Mouse (Mus musculus) T-cell, adult 66 days (primary cell): ENCODE results near the gene Prr15. TPM values are rescaled to one million over a fixed set of nuclear protein-coding genes. Genes with fewer than 3 reads are reported as not detected.

Experiments used
- total RNA-seq, 2 experiments: library from RNA; stranded (reverse); gene quantifications; 3 replicates in 1 of 2; 4 replicates in 1 of 2; pipeline ENCODE4 v1.2.4; 2023

Prr15 gene
- total RNA-seq, result 1 to 10 TPM in 1 of 2 experiments, under 1 TPM in 1; 0.59 to 1.1 TPM

DNA sequence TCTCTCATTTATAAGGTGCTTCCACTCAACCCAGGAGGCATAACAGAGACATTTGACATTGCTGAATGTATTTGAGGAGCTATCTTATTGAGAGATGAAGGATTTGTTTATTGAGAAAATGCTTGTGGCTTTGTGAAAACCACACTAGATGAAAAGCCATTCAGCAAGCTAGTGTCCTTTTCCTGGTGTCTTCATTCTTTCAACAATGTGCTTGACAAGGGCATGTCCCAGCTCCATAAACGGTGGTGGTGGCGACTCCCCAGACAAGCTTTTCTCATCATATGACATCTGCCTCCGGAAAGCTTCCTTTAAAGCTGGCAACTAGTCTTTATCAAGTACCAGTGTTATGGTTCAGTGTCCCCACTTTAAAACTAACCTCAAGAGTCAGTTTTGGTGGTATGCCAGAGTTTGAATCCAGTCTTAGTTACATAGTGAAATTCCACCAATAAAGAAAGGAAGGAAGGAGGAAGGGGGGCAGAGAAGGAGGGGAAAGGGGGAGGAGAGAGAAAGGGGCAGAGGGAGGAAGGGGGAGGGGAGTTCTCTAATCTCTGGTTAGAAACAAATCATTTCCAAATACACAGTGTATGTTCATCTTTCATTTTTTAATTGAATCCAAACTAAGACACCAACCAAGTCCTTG lies at the start of gene Prr15:
Gene Prr15 (plus strand): TSS at position 590 of the 640 bp plus-strand sequence.

Other genes with a start within 250 kb of the Prr15 start
- under 1 TPM; 0.44 TPM for gene Wipf3, start 103.8 kb downstream of the Prr15 start, total RNA-seq
- gene Scrn1, start 240.7 kb downstream of the Prr15 start, total RNA-seq, result under 1 TPM in 1 of 2 experiments, not detected in 1; 0.12 TPM